8 mouse cellular contexts compared by ENCODE assay signal in the genomic region with DNA sequence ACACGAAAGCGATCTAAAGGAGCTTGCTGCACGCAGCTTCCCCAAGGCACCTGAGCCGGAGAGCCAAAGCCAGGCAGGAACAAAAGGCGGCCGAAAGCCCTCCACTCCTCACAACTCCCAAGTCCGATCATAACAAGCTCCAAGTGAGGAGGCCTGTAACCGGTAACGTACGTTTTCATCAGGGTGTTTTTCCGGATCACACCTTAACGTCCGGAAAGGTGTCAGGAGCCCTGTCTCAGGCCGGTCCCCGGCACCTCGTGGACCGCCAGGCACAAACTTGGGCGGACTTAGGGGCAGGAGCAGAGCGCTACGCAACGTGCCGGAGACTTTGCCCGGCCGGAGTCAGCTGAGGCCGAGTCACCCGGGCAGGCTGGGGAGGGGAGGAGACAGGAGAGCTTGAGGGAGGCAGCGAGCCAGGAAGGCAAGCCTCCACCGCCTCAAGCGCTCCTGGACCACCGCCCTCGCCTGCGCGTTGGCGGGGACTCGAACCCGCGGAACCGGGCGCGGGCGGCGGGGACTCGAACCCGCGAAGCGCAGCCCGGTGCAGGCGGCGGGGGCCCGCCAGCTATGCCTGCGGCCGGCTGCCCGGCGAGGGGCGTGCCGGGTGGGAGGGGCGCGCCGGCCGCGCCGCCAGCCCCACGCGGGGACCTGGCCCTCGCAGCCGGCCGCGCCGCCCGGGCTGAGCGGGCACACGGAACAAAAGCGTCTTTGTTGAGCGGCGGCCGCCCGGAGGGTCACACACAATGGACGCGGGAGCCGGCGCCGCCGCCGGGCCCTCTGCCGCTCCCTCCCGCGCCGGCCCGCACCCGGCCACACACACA. TPM values are rescaled to one million over a fixed set of nuclear protein-coding genes. Genes with fewer than 3 reads are reported as not detected.
A peak's percentile ranks its signal among the peaks of the same experiment; 100 is the strongest.
DNase-seq lines count a peak whose midpoint lies in the region; ATAC-seq and TF ChIP-seq lines count a peak whose summit lies in the region.

No protein-coding gene starts in this region.

- peak overlapping the region; percentile 94 for H3K9ac ChIP-seq in hindbrain, embryonic 14.5 days

- H3K9me3 ChIP-seq in hindbrain, embryonic 14.5 days (ENCODE audit: control insufficient read depth, low read length): no peaks in the 10 kb centered on the region

- H3K79me2 ChIP-seq in macrophage (ENCODE audit: inconsistent target): peaks cover 50% of the 10 kb centered on the region

- no peaks in the 10 kb centered on the region for H3K27me3 ChIP-seq in hindbrain, embryonic 14.5 days (ENCODE audit: control insufficient read depth, insufficient read depth, low read length)

- no peaks in the 10 kb centered on the region for H3K36me3 ChIP-seq in hindbrain, embryonic 14.5 days (replicated peaks; ENCODE audit: control insufficient read depth, insufficient read depth)
- no peaks in the 10 kb centered on the region for H3K36me3 ChIP-seq in macrophage (ENCODE audit: inconsistent target)

- peaks cover 29% of the 10 kb centered on the region for H3K4me1 ChIP-seq in hindbrain, embryonic 14.5 days (replicated peaks; ENCODE audit: control insufficient read depth, insufficient read depth, low read length)

- DNase-seq in WW6 (ENCODE audit: low read depth, low spot score): peak; percentile 33
- DNase-seq in frontal cortex, postnatal 36 days (ENCODE audit: low spot score in 2 of 2): peak; percentile 61 to 63
- DNase-seq in hindbrain, embryonic 14.5 days (ENCODE audit: low spot score): peak; percentile 68
- DNase-seq in left cerebral cortex, adult 2 months (ENCODE audit: extremely low spot score in 1 of 2, low spot score in 2 of 2): peak in 1 of 2 experiments; percentile 61
- peak; percentile 31 for DNase-seq in retina, postnatal 7 days (ENCODE audit: low read depth, low spot score)
- DNase-seq in urinary bladder, adult 18-20 months (ENCODE audit: low spot score in 2 of 2): peak; percentile 69 to 77

- H3K4me3 ChIP-seq in hindbrain, embryonic 14.5 days (replicated peaks; ENCODE audit: low read length): peak overlapping the region; percentile 74
- peak overlapping the region; percentile 78 for H3K4me3 ChIP-seq in left cerebral cortex, adult 2 months
- H3K4me3 ChIP-seq in macrophage (ENCODE audit: inconsistent target): peak overlapping the region; percentile 91

- intact Hi-C loops in left cerebral cortex, adult 2 months (cut with DNase I): loop anchor here (1.0 kb wide), 2 partner anchors 32 to 95 kb away; a partner anchor contains a TSS

- H3K4me2 ChIP-seq in hindbrain, embryonic 14.5 days (replicated peaks): peak overlapping the region; percentile 74

- WGBS in hindbrain, embryonic 14.5 days: under 1% methylated on average over 88 of the region's 90 CpGs
- 1% methylated on average over 60 of the region's 90 CpGs for WGBS in macrophage (ENCODE audit: missing documents)

- no peak for TF ChIP-seq CTCF in left cerebral cortex, adult 2 months (IDR thresholded peaks at IDR 0.05)

- peak; percentile 13; the same call in 1 of the 2 replicates for ATAC-seq in common myeloid progenitor, adult 5-6 weeks (replicated peaks; ENCODE audit: low read depth, poor library complexity, severe bottlenecking)
- ATAC-seq in hindbrain, embryonic 14.5 days (ENCODE audit: low FRiP score): peak; percentile 86

- peak overlapping the region; percentile 99 for H3K27ac ChIP-seq in hindbrain, embryonic 14.5 days
- H3K27ac ChIP-seq in left cerebral cortex, adult 2 months: peak overlapping the region; percentile 98
- peak overlapping the region; percentile 92 for H3K27ac ChIP-seq in macrophage

RNA-seq across cellular contexts. Expression of a gene that starts 0.6 kb away (rescaled TPM):
- 55.3 and 76.2 TPM in 2 replicates for total RNA-seq in common myeloid progenitor, adult 5-6 weeks (2017)
- 185 and 192 TPM in 2 replicates for polyA plus RNA-seq in hindbrain, embryonic 14.5 days (2014; fragmentation: Nextera tagmentation; extraction: Ambion mirVana)
- 10 to 100 TPM; 70.5 to 71.3 TPM for total RNA-seq in left cerebral cortex, adult 2 months (2021)
- 100 to 1,000 TPM; 134 to 771 (median 241) TPM for total RNA-seq in macrophage (2018; cell fraction: chromatin; rRNA removed)
- 100 to 1,000 TPM in 22 of 26 experiments, 10 to 100 TPM in 4; 89.7 to 358 (median 144) TPM for total RNA-seq in macrophage (2018; cell fraction: cytosol; rRNA removed)
- total RNA-seq in macrophage (2018; cell fraction: nucleus; rRNA removed): 100 to 1,000 TPM; 123 to 661 (median 273) TPM
- 73.3 to 115 TPM (median 94.8 TPM) in 3 replicates for polyA plus RNA-seq in macrophage (2018)

RNA-seq across cellular contexts. Expression of a gene that starts 32.1 kb away (rescaled TPM):
- 52.9 and 59.2 TPM in 2 replicates for total RNA-seq in common myeloid progenitor, adult 5-6 weeks (2017)
- polyA plus RNA-seq in hindbrain, embryonic 14.5 days (2014; fragmentation: Nextera tagmentation; extraction: Ambion mirVana): 36.1 and 36.9 TPM in 2 replicates
- 10 to 100 TPM; 29.8 to 29.9 TPM for total RNA-seq in left cerebral cortex, adult 2 months (2021)
- total RNA-seq in macrophage (2018; cell fraction: chromatin; rRNA removed): 10 to 100 TPM; 17.2 to 46.0 (median 31.6) TPM
- 10 to 100 TPM; 16.1 to 25.7 (median 21.2) TPM for total RNA-seq in macrophage (2018; cell fraction: cytosol; rRNA removed)
- total RNA-seq in macrophage (2018; cell fraction: nucleus; rRNA removed): 10 to 100 TPM; 13.2 to 30.4 (median 19.6) TPM
- polyA plus RNA-seq in macrophage (2018): 15.0 to 36.4 TPM (median 28.2 TPM) in 3 replicates
